Mouse (Mus musculus): ENCODE measurements around the gene Cox7a1.

Gene Cox7a1

GRCm38 (mm10) chr7:30183879-30184289 lies at the start of gene Cox7a1:
TSS of gene Cox7a1 (plus strand) at chr7:30184144.
- ChIA-PET CTCF (interaction anchor here (0.6 to 2.0 kb wide), 18 partner anchors 11 to 675 kb away, joined by 3 to 20 read pairs (median 4); partner anchors contain the start of gene Capns1 (in 4 of the 4)), POLR2A (interaction anchor here (0.5 to 9.1 kb wide), 42 partner anchors 11 to 1202 kb away, joined by 3 to 127 read pairs (median 4); partner anchors contain the start of genes Capns1 (in 4 of the 4), Thap8 (in 3 of the 4), Wdr62 (in 3 of the 4) and Zfp146 (in 3 of the 4))

GRCm38 (mm10) chr7:30136826-30137225 lies 47.1 kb upstream of the Cox7a1 start:
- ChIA-PET CTCF (interaction anchor here in 2 of 4 experiments (0.5 to 1.9 kb wide), 2 partner anchors 18 to 762 kb away, joined by 4 read pairs; no protein-coding TSS in a partner anchor), POLR2A (interaction anchor here in 1 of 4 experiments (1.8 kb wide), 1 partner anchor 28 kb away, joined by 5 read pairs; no protein-coding TSS in a partner anchor)

- CTCF ChIA-PET: interaction anchor here in 2 of 4 experiments (1.0 to 2.1 kb wide), 3 partner anchors 12 to 56 kb away, joined by 4 to 21 read pairs (median 5); partner anchors contain the start of gene Capns1 (in 2 of the 2)
These were observed 40.8 kb upstream of the Cox7a1 start for GRCm38 (mm10) chr7:30143170-30143554.

GRCm38 (mm10) chr7:30143555-30144209 lies 40.3 kb upstream of the Cox7a1 start:
- ChIA-PET POLR2A (interaction anchor here (0.6 to 1.8 kb wide), 10 partner anchors 11 to 54 kb away, joined by 3 to 11 read pairs (median 3); partner anchors contain the start of gene Zfp260 (in 2 of the 4)), CTCF (interaction anchor here in 3 of 4 experiments (0.7 to 2.1 kb wide), 6 partner anchors 11 to 61 kb away, joined by 3 to 21 read pairs (median 4); partner anchors contain the start of gene Capns1 (in 2 of the 3))

More at GRCm38 (mm10) chr7:30143170-30143554, 40.8 kb upstream of the Cox7a1 start:
- POLR2A ChIA-PET: interaction anchor here (1.0 to 1.8 kb wide), 8 partner anchors 11 to 54 kb away, joined by 3 to 11 read pairs (median 4); partner anchors contain the start of gene Zfp260 (in 1 of the 4)

- ChIA-PET POLR2A (no interaction called here), CTCF (interaction anchor here in 2 of 4 experiments (0.6 to 0.9 kb wide), 4 partner anchors 8 to 707 kb away, joined by 3 to 5 read pairs (median 4); no protein-coding TSS in a partner anchor)
These were observed 36.9 kb upstream of the Cox7a1 start for GRCm38 (mm10) chr7:30147011-30147410.

GRCm38 (mm10) chr7:30154040-30154439 lies 29.9 kb upstream of the Cox7a1 start:
- ChIA-PET POLR2A (interaction anchor here in 3 of 4 experiments (0.6 to 5.4 kb wide), 18 partner anchors 9 to 1151 kb away, joined by 3 to 74 read pairs (median 6); partner anchors contain the start of genes Zfp146 (in 2 of the 3), Capns1 (in 1 of the 3), Cox7a1 (in 1 of the 3) and Thap8 (in 1 of the 3)), CTCF (interaction anchor here (0.5 to 4.4 kb wide), 22 partner anchors 9 to 473 kb away, joined by 3 to 21 read pairs (median 5); partner anchors contain the start of genes Polr2i (in 1 of the 4), Tbcb (in 1 of the 4), Zfp260 (in 1 of the 4) and Zfp382 (in 1 of the 4))

GRCm38 (mm10) chr7:30155507-30155906 lies 28.4 kb upstream of the Cox7a1 start:
- POLR2A ChIA-PET: interaction anchor here (0.6 to 5.4 kb wide), 58 partner anchors 7 to 1055 kb away, joined by 3 to 74 read pairs (median 5); partner anchors contain the start of genes Zfp146 (in 3 of the 4), Capns1 (in 2 of the 4), Thap8 (in 2 of the 4) and Wdr62 (in 2 of the 4)
- CTCF ChIA-PET: interaction anchor here (0.5 to 4.4 kb wide), 60 partner anchors 8 to 866 kb away, joined by 3 to 21 read pairs (median 4); partner anchors contain the start of genes Capns1 (in 3 of the 4), Zfp146 (in 2 of the 4), Cox7a1 (in 1 of the 4) and Gm26920 (in 1 of the 4)

DNA sequence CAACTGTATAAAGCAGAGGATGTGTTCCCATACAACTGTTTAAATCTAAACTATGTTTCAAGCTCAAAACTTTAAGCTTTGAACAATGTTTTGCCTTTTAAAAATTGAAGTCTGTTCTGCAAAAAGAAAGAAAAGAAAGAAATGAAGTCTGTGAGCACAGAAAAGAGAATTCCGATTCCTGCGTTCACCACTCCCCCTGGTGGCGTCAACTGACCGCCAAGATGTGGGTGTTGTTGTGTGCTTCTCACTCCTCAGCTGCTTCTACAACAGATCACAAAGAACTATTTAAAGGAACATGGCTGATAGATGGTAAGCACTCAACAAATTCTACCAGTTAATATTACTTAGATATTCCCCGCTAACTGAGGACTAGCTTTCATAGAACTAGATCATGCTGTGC lies 20.8 kb upstream of the Cox7a1 start:
- POLR2A ChIA-PET: interaction anchor here in 3 of 4 experiments (0.9 to 3.7 kb wide), 17 partner anchors 8 to 133 kb away, joined by 3 to 11 read pairs (median 4); partner anchors contain the start of genes Cox7a1 (in 2 of the 3), Gm26920 (in 1 of the 3), Zfp566 (in 1 of the 3) and Zfp82 (in 1 of the 3)
- CTCF ChIA-PET: interaction anchor here in 2 of 4 experiments (0.7 to 3.1 kb wide), 8 partner anchors 8 to 109 kb away, joined by 3 to 17 read pairs (median 3); partner anchors contain the start of gene Capns1 (in 1 of the 2)

GRCm38 (mm10) chr7:30164745-30165144 lies 19.2 kb upstream of the Cox7a1 start:
- ChIA-PET CTCF (interaction anchor here in 3 of 4 experiments (0.6 to 3.1 kb wide), 7 partner anchors 9 to 185 kb away, joined by 3 to 17 read pairs (median 4); no protein-coding TSS in a partner anchor), POLR2A (interaction anchor here in 3 of 4 experiments (1.1 to 7.3 kb wide), 7 partner anchors 9 to 116 kb away, joined by 3 to 74 read pairs (median 4); partner anchors contain the start of gene Wdr62 (in 1 of the 3))

DNA sequence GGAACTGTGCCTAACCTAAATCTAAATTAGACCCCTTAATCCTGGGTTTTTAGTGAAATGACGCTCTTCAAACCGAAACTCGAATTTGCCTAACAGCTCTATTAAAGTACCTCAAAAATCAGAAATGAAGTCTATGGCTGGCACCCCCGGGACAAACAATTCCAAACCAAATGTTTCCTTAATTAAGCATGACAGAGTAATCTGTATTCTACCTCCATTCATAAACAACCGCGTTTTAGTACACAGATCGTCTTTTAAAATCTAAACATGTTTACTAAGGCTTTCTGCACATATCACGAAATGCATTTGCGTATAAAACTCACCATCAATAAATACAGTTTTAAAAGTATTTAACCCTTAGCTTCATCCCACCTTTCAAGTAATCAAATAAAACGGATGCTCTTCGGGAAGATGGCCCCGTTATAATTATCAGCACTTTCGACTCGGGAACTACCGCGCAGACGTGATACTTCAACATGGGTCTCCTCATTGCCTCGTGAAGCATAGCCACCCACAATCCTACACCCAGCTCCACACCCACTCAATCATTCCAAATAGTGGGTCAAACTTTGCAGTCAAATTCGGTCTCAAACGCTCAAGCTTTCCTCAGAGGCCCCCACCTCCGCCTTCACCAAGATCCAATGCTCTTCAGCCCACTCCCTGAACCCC lies 14.9 kb upstream of the Cox7a1 start:
- CTCF ChIA-PET: interaction anchor here in 3 of 4 experiments (0.6 to 3.4 kb wide), 7 partner anchors 9 to 79 kb away, joined by 3 to 18 read pairs (median 4); partner anchors contain the start of genes Capns1 (in 1 of the 3) and Zfp382 (in 1 of the 3)
- POLR2A ChIA-PET: interaction anchor here (0.6 to 7.3 kb wide), 27 partner anchors 9 to 383 kb away, joined by 3 to 74 read pairs (median 6); partner anchors contain the start of genes Thap8 (in 2 of the 4), Wdr62 (in 2 of the 4), Zfp260 (in 2 of the 4) and Capns1 (in 1 of the 4)

GRCm38 (mm10) chr7:30169583-30170282 lies 14.2 kb upstream of the Cox7a1 start, which contains the start of gene Zfp146:
TSS of gene Zfp146 (minus strand) at chr7:30169750.
- ChIA-PET CTCF (interaction anchor here in 3 of 4 experiments (0.5 to 3.4 kb wide), 18 partner anchors 8 to 1188 kb away, joined by 3 to 18 read pairs (median 4); partner anchors contain the start of genes Capns1 (in 1 of the 3), Eif3k (in 1 of the 3), Map4k1 (in 1 of the 3) and Zfp382 (in 1 of the 3)), POLR2A (interaction anchor here in 3 of 4 experiments (0.6 to 7.3 kb wide), 46 partner anchors 8 to 402 kb away, joined by 3 to 74 read pairs (median 4); partner anchors contain the start of genes Cox7a1 (in 3 of the 3), Thap8 (in 2 of the 3), Wdr62 (in 2 of the 3) and Zfp260 (in 2 of the 3))

GRCm38 (mm10) chr7:30170283-30170951 lies 13.5 kb upstream of the Cox7a1 start:
- CTCF ChIA-PET: interaction anchor here in 2 of 4 experiments (0.6 to 2.8 kb wide), 13 partner anchors 8 to 499 kb away, joined by 3 to 18 read pairs (median 4); partner anchors contain the start of gene Capns1 (in 1 of the 2)
- POLR2A ChIA-PET: interaction anchor here in 3 of 4 experiments (0.6 to 7.3 kb wide), 43 partner anchors 8 to 402 kb away, joined by 3 to 74 read pairs (median 5); partner anchors contain the start of genes Cox7a1 (in 3 of the 3), Thap8 (in 2 of the 3), Wdr62 (in 2 of the 3) and Zfp260 (in 2 of the 3)

GRCm38 (mm10) chr7:30176474-30176873 lies 7.5 kb upstream of the Cox7a1 start:
- ChIA-PET CTCF (interaction anchor here (0.6 to 3.1 kb wide), 11 partner anchors 22 to 381 kb away, joined by 3 to 31 read pairs (median 7); partner anchors contain the start of gene Capns1 (in 3 of the 4)), POLR2A (interaction anchor here in 3 of 4 experiments (0.6 to 5.0 kb wide), 22 partner anchors 8 to 104 kb away, joined by 3 to 51 read pairs (median 5); partner anchors contain the start of genes Capns1 (in 2 of the 3), Wdr62 (in 2 of the 3), Gm26920 (in 1 of the 3) and Zfp566 (in 1 of the 3))

DNA sequence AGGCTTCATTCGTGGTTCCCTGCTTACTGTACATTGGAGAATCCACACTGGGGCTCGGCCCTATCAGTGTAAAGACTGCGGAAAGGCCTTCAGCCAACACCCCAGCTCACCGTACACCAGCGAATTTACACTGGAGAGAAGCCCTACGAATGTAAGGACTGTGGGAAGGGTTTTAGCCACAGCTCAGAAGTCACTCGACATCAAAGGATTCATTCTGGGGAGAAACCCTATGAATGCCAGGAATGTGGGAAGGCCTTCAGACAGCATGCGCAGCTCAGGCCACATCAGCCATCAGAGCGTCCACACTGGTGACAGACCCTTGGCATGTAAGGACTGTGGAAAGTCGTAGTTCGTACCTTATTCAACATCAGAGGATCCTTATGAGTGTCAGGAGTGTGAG lies 5.7 kb upstream of the Cox7a1 start:
- POLR2A ChIA-PET: interaction anchor here (0.6 to 5.0 kb wide), 33 partner anchors 8 to 156 kb away, joined by 3 to 51 read pairs (median 5); partner anchors contain the start of genes Capns1 (in 2 of the 4), Wdr62 (in 2 of the 4), Zfp146 (in 2 of the 4) and Thap8 (in 1 of the 4)
- CTCF ChIA-PET: interaction anchor here (0.5 to 3.1 kb wide), 19 partner anchors 8 to 579 kb away, joined by 3 to 31 read pairs (median 5); partner anchors contain the start of genes Capns1 (in 2 of the 4) and Zfp146 (in 1 of the 4)

- CTCF ChIA-PET: interaction anchor here in 2 of 4 experiments (1.0 to 1.1 kb wide), 2 partner anchors 24 kb away, joined by 4 to 8 read pairs; no protein-coding TSS in a partner anchor
- POLR2A ChIA-PET: interaction anchor here in 2 of 4 experiments (7.6 to 9.1 kb wide), 2 partner anchors 15 to 16 kb away, joined by 100 to 127 read pairs; partner anchors contain the start of gene Capns1 (in 2 of the 2)
These were observed 2.6 kb upstream of the Cox7a1 start for GRCm38 (mm10) chr7:30181308-30181707.

Data from embryonic stem cell, embryonic (primary cell).